Mouse (Mus musculus): Measurements from ENCODE around the gene Ftcd. TPM values are rescaled to one million over a fixed set of nuclear protein-coding genes. Genes with fewer than 3 reads are reported as not detected.

Ftcd gene
- polyA plus RNA-seq (2014; fragmentation: Nextera tagmentation; extraction: Ambion mirVana) = 0.28 and 0.46 TPM in 2 replicates

DNA sequence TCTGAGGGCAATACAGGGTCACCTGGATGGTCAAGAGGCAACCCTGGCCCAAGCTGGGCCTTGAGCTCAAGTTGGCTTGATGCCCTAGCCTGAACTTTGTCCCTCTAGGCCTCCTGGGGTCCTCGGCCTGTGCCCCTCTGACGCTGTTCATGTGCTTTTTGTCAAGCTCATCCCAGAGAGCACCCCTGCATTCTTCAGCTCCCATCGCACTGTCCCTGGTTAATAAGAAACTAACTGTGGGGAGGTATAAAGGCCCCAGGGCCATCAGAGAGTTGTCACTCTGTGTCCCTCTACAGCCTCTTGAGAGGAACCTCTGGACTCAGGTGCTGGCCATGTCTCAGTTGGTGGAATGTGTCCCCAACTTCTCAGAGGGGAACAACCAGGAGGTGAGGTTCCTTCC lies at the start of gene Ftcd:
Gene Ftcd (plus strand): TSS at position 275 of the 400 bp plus-strand sequence.
- no peak within 1 kb of the TSS for H3K27ac ChIP-seq (ENCODE audit: low read depth, low read length)
- no peak within 1 kb of the TSS for H3K9ac ChIP-seq (ENCODE audit: low read depth, low read length)
- no peaks in the 10 kb centered on the region for H3K4me1 ChIP-seq (ENCODE audit: control insufficient read depth, insufficient read depth, low read length)
- H3K9me3 ChIP-seq (ENCODE audit: control insufficient read depth, low read length) = no peaks in the 10 kb centered on the region
- H3K4me2 ChIP-seq (replicated peaks; ENCODE audit: low read depth, low read length) = no peak within 1 kb of the TSS
- H3K27me3 ChIP-seq (ENCODE audit: control insufficient read depth, insufficient read depth, low read length) = no peaks in the 10 kb centered on the region
- no peaks in the 10 kb centered on the region for H3K36me3 ChIP-seq (ENCODE audit: control insufficient read depth, insufficient read depth, low read length)
- WGBS = 78% methylated on average over 3 of the region's 3 CpGs
- H3K4me3 ChIP-seq (ENCODE audit: low read length) = no peak within 1 kb of the TSS
- ATAC-seq (ENCODE audit: low FRiP score, low TSS enrichment) = no peak

DNA sequence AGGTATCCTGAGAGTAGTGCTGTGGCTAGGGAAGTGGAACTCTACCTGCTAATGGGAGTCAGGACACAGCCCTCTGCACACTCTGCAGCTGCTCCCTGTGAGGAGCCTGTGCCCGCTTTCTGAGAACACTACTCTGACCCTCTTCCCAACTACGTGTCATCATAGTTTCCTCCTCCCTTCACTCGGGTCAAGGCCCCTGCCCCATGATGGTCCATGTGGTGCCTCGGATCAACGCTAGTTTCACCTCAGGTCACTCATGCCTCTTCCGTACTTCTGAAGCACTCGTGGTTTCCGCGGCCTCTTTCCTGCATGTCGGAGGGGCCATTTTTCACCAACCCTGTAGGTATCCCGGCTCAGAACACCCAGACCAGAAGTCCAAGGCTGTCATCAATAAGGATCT lies 44.5 kb upstream of the Ftcd start:
- Histone ChIP-seq H3K4me3 (ENCODE audit: low read length) (peak overlapping the region; percentile 70), H3K9me3 (ENCODE audit: control insufficient read depth, low read length) (no peaks in the 10 kb centered on the region), H3K27me3 (ENCODE audit: control insufficient read depth, insufficient read depth, low read length) (no peaks in the 10 kb centered on the region), H3K4me2 (replicated peaks; ENCODE audit: low read depth, low read length) (peak overlapping the region; percentile 90), H3K36me3 (ENCODE audit: control insufficient read depth, insufficient read depth, low read length) (peaks cover 22% of the 10 kb centered on the region), H3K4me1 (ENCODE audit: control insufficient read depth, insufficient read depth, low read length) (no peaks in the 10 kb centered on the region; the same call in 1 of the 2 replicates), H3K27ac (ENCODE audit: low read depth, low read length) (no peak overlapping the region), H3K9ac (ENCODE audit: low read depth, low read length) (peak overlapping the region; percentile 51)
- peak; percentile 58; the same call in 1 of the 2 replicates for ATAC-seq (ENCODE audit: low FRiP score, low TSS enrichment)
- WGBS = under 1% methylated on average over 11 of the region's 11 CpGs

DNA sequence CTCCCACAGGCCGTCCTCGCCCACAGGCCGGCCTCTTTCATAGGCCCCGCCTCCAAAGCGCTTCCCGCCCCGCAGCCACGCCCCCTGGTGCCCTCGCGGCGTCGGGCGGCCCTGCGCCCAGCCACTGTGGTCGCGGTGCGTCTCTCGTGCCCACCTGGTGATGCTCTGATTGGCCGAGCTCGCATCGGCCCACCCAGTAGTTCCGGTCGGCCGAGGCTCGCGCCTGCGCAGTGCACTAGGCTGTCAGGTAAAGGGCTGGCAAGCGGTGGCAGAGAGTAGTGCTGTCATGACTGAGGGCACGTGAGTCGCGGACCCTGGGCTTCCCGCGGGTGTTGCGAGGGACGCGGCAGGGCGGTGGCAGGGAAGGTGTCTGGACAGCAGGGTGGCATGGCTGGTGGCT lies 44.1 kb upstream of the Ftcd start, which contains the start of gene Lss:
Gene Lss (plus strand): TSS at position 214 of the 400 bp plus-strand sequence.
- peaks cover 26% of the 10 kb centered on the region for H3K36me3 ChIP-seq (ENCODE audit: control insufficient read depth, insufficient read depth, low read length)
- peak; percentile 100 for ATAC-seq (ENCODE audit: low FRiP score, low TSS enrichment)
- H3K9me3 ChIP-seq (ENCODE audit: control insufficient read depth, low read length) = no peaks in the 10 kb centered on the region
- peak within 1 kb of the TSS; percentile 65; the same call in 1 of the 2 replicates for H3K27ac ChIP-seq (ENCODE audit: low read depth, low read length)
- H3K27me3 ChIP-seq (ENCODE audit: control insufficient read depth, insufficient read depth, low read length) = no peaks in the 10 kb centered on the region
- H3K4me3 ChIP-seq (ENCODE audit: low read length) = peak within 1 kb of the TSS; percentile 70
- H3K4me2 ChIP-seq (replicated peaks; ENCODE audit: low read depth, low read length) = peak within 1 kb of the TSS; percentile 90
- H3K9ac ChIP-seq (ENCODE audit: low read depth, low read length) = peak within 1 kb of the TSS; percentile 66
- WGBS = 0% methylated on average over 36 of the region's 37 CpGs
- H3K4me1 ChIP-seq (ENCODE audit: control insufficient read depth, insufficient read depth, low read length) = no peaks in the 10 kb centered on the region; the same call in 1 of the 2 replicates

DNA sequence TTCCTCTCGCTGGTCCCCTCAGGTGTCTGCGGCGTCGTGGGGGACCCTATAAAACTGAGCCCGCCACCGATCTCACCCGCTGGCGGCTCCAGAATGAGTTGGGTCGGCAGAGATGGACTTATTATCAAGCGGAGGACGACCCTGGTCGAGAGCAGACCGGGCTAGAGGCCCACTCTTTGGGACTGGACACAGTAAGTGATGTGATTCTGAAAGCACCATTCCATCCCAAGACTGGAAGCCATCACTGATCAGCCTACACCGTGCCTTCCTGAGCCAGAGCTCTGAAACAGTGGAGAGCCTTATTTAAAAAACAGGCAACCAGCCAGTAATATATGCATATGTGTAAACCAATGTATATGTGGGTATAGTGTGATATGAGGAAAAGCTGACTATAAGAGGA lies 43.6 kb upstream of the Ftcd start:
- Histone ChIP-seq H3K4me1 (ENCODE audit: control insufficient read depth, insufficient read depth, low read length) (no peaks in the 10 kb centered on the region; the same call in 1 of the 2 replicates), H3K4me2 (replicated peaks; ENCODE audit: low read depth, low read length) (peak overlapping the region; percentile 90), H3K9ac (ENCODE audit: low read depth, low read length) (peak overlapping the region; percentile 66), H3K27ac (ENCODE audit: low read depth, low read length) (peak overlapping the region; percentile 65; the same call in 1 of the 2 replicates), H3K36me3 (ENCODE audit: control insufficient read depth, insufficient read depth, low read length) (peaks cover 31% of the 10 kb centered on the region), H3K27me3 (ENCODE audit: control insufficient read depth, insufficient read depth, low read length) (no peaks in the 10 kb centered on the region), H3K4me3 (ENCODE audit: low read length) (peak overlapping the region; percentile 70), H3K9me3 (ENCODE audit: control insufficient read depth, low read length) (no peaks in the 10 kb centered on the region)
- peak; percentile 8; the same call in 1 of the 2 replicates for ATAC-seq (ENCODE audit: low FRiP score, low TSS enrichment)
- WGBS = 1% methylated on average over 14 of the region's 14 CpGs

DNA sequence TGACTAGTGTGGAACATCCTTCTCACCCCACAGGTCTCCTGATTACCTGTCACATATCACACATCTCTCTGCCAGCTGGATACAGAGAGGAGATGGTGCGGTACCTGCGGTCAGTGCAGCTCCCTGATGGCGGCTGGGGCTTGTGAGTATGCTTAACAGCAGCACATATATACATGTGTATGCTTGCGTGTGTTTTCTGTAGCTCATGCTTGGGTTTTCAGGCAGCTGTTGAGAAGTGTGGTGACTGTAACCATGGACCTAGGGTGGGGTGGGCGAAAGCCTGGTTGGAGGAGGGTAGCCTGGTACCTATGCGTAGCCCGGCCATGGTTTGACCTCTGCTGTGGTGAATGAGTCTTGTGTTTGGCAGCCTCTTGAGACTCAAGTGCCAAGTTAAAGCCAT lies 39.9 kb upstream of the Ftcd start:
- no peaks in the 10 kb centered on the region for H3K27me3 ChIP-seq (ENCODE audit: control insufficient read depth, insufficient read depth, low read length)
- no peaks in the 10 kb centered on the region for H3K9me3 ChIP-seq (ENCODE audit: control insufficient read depth, low read length)
- H3K36me3 ChIP-seq (ENCODE audit: control insufficient read depth, insufficient read depth, low read length) = peaks cover 65% of the 10 kb centered on the region
- H3K9ac ChIP-seq (ENCODE audit: low read depth, low read length) = no peak overlapping the region
- no peak overlapping the region for H3K27ac ChIP-seq (ENCODE audit: low read depth, low read length)
- no peaks in the 10 kb centered on the region; the same call in 1 of the 2 replicates for H3K4me1 ChIP-seq (ENCODE audit: control insufficient read depth, insufficient read depth, low read length)
- no peak overlapping the region for H3K4me3 ChIP-seq (ENCODE audit: low read length)
- no peak for ATAC-seq (ENCODE audit: low FRiP score, low TSS enrichment)
- WGBS = 97% methylated on average over 7 of the region's 7 CpGs
- H3K4me2 ChIP-seq (replicated peaks; ENCODE audit: low read depth, low read length) = no peak overlapping the region

DNA sequence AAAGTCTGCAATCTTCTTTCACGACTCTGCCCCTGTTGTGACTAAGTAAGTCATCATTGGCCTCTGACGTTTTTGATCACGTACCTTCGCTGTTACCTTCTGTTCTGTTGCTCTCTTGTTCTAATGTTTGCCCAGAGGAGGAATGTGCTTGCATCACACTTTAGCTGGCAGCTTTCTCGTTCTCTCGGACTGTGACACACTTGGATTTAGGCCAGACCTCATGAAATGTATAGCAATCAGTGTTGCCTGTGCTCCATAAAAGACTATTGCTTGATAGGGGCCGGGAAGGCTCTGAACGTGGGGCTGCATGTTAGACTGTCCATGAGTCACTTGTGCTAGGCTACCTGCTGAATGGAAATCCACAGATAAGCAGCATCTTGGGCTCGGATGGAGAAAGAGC lies 37.8 kb upstream of the Ftcd start:
- Histone ChIP-seq H3K9me3 (ENCODE audit: control insufficient read depth, low read length) (no peaks in the 10 kb centered on the region), H3K4me1 (ENCODE audit: control insufficient read depth, insufficient read depth, low read length) (no peaks in the 10 kb centered on the region), H3K4me3 (ENCODE audit: low read length) (no peak overlapping the region), H3K4me2 (replicated peaks; ENCODE audit: low read depth, low read length) (no peak overlapping the region), H3K9ac (ENCODE audit: low read depth, low read length) (no peak overlapping the region), H3K27ac (ENCODE audit: low read depth, low read length) (no peak overlapping the region), H3K27me3 (ENCODE audit: control insufficient read depth, insufficient read depth, low read length) (no peaks in the 10 kb centered on the region), H3K36me3 (ENCODE audit: control insufficient read depth, insufficient read depth, low read length) (peaks cover 83% of the 10 kb centered on the region)
- ATAC-seq (ENCODE audit: low FRiP score, low TSS enrichment) = no peak
- WGBS = 87% methylated on average over 9 of the region's 9 CpGs

DNA sequence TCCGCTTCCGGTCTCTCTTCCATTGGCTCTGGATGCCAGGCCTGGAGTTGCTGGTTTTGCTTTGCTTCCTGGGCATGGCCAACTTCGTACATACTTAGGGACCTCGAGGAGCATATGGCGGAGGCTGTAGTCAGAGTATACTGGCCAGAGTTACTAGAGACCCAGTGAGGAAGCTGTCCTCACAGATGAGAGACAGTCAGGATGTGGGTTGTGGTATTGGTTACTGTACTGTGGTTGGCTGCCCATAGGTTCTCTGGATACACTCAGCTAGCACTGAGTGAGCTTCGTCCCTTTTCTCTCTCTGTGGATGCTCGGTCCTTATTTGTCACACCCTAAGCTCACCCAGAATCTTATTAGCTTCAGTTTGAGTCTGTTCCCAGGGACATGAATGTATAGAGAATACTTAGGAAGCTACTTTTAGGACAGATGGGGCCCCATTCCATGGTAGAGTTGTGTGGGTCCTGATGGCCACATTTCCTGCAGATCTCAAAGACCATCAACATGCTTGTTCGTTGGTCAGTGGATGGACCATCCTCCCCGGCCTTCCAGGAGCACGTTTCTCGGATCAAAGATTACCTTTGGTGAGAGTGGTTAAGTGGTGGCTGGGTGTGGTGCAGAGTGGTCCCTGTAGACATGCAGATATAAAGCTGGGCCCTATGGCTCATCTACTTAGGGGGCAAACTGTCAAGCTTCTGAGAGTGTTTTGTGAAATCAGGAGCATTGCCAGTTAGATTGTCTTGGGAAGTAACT lies 33.9 kb upstream of the Ftcd start:
- Histone ChIP-seq H3K36me3 (ENCODE audit: control insufficient read depth, insufficient read depth, low read length) (peaks cover 78% of the 10 kb centered on the region), H3K27ac (ENCODE audit: low read depth, low read length) (no peak overlapping the region), H3K27me3 (ENCODE audit: control insufficient read depth, insufficient read depth, low read length) (no peaks in the 10 kb centered on the region), H3K9me3 (ENCODE audit: control insufficient read depth, low read length) (no peaks in the 10 kb centered on the region), H3K4me3 (ENCODE audit: low read length) (no peak overlapping the region), H3K4me2 (replicated peaks; ENCODE audit: low read depth, low read length) (no peak overlapping the region), H3K4me1 (ENCODE audit: control insufficient read depth, insufficient read depth, low read length) (no peaks in the 10 kb centered on the region), H3K9ac (ENCODE audit: low read depth, low read length) (no peak overlapping the region)
- ATAC-seq (ENCODE audit: low FRiP score, low TSS enrichment) = no peak
- 95% methylated on average over 11 of the region's 11 CpGs for WGBS

DNA sequence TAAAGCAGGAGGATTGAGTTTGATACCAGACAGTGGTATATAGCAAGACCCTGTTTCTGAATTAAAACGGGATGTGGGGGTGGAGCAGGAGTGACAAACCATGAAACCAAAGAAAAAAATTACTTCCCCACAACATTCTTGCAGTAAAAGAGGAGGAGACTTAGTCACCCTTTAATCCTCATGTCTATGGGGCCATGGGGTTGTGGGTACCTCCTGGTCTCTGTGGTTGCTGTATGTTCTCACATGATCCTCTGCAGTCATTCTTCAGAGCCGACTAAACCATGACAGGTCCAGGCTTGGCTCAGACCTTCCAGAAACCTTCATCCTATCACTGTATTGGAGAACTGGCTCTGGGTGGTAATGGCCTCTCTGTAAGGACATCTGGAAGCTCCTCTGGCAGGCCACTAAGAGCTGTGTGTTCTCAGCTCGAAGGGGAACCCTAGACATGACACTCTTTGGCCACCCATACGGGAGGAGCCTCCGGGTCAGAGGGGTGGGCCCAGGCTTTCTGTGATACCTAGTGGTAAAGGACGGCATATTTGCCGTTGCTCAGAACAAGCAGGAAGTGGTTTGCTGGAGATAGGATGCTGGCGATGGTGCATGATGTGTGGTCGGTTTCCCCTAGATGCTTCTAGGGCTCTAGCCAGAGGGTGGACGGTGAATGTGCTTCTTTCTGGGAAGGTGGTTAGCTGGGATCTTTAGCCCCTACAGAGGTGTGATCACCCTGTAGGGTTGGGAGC lies 32.6 kb upstream of the Ftcd start:
- no peaks in the 10 kb centered on the region for H3K27me3 ChIP-seq (ENCODE audit: control insufficient read depth, insufficient read depth, low read length)
- no peaks in the 10 kb centered on the region for H3K9me3 ChIP-seq (ENCODE audit: control insufficient read depth, low read length)
- no peak overlapping the region for H3K4me2 ChIP-seq (replicated peaks; ENCODE audit: low read depth, low read length)
- no peak overlapping the region for H3K4me3 ChIP-seq (ENCODE audit: low read length)
- H3K27ac ChIP-seq (ENCODE audit: low read depth, low read length) = no peak overlapping the region
- peaks cover 80% of the 10 kb centered on the region for H3K36me3 ChIP-seq (ENCODE audit: control insufficient read depth, insufficient read depth, low read length)
- no peaks in the 10 kb centered on the region for H3K4me1 ChIP-seq (ENCODE audit: control insufficient read depth, insufficient read depth, low read length)
- ATAC-seq (ENCODE audit: low FRiP score, low TSS enrichment) = no peak
- no peak overlapping the region for H3K9ac ChIP-seq (ENCODE audit: low read depth, low read length)
- 90% methylated on average over 10 of the region's 10 CpGs for WGBS

DNA sequence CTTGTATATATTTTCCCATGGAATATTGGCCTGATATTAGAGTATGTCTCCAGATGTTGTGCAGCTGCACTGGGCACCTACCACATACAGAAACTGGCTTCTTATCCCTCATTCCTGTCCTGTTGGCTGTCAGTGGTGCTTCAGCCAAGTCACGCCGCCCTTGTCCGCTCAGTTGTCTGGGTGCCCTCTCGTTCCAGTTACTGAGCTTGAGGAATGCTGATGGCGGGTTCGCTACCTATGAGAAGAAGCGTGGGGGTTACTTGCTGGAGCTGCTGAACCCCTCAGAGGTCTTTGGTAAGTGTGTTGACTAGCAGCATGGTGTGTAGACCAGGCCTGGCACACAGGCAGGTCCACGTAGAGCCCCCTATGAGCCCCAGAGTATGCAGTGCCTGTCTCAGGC lies 28.9 kb upstream of the Ftcd start:
- Histone ChIP-seq H3K27ac (ENCODE audit: low read depth, low read length) (no peak overlapping the region), H3K9ac (ENCODE audit: low read depth, low read length) (no peak overlapping the region), H3K9me3 (ENCODE audit: control insufficient read depth, low read length) (no peaks in the 10 kb centered on the region), H3K4me3 (ENCODE audit: low read length) (no peak overlapping the region), H3K27me3 (ENCODE audit: control insufficient read depth, insufficient read depth, low read length) (no peaks in the 10 kb centered on the region), H3K4me1 (ENCODE audit: control insufficient read depth, insufficient read depth, low read length) (no peaks in the 10 kb centered on the region), H3K4me2 (replicated peaks; ENCODE audit: low read depth, low read length) (no peak overlapping the region), H3K36me3 (ENCODE audit: control insufficient read depth, insufficient read depth, low read length) (peaks cover 70% of the 10 kb centered on the region)
- 78% methylated on average over 8 of the region's 8 CpGs for whole genome bisulfite sequencing
- no peak for ATAC-seq (ENCODE audit: low FRiP score, low TSS enrichment)
